Mouse (Mus musculus) MN1 (cell line): ENCODE measurements around the gene Akap13.

ENCODE experiments used
- DNase-seq: peaks from one replicate; pipeline ENCODE4 v3.0.0-alpha.2; 2016; ENCODE audit warnings: low spot score

Akap13 gene

GRCm38 (mm10) chr7:75793654-75794335, 338.5 kb downstream of the Akap13 start:
- no peak for DNase-seq

GRCm38 (mm10) chr7:75795106-75795505, 339.8 kb downstream of the Akap13 start:
- DNase-seq = no peak

GRCm38 (mm10) chr7:75796474-75796873, 341.1 kb downstream of the Akap13 start:
- peak; percentile 10 for DNase-seq

- no peak for DNase-seq
These were observed 345.2 kb downstream of the Akap13 start for GRCm38 (mm10) chr7:75800530-75800929.

- no peak for DNase-seq
These were observed 345.7 kb downstream of the Akap13 start for GRCm38 (mm10) chr7:75801022-75801421.

GRCm38 (mm10) chr7:75801621-75802358, 346.5 kb downstream of the Akap13 start:
- no peak for DNase-seq

GRCm38 (mm10) chr7:75802887-75803286, 347.6 kb downstream of the Akap13 start:
- DNase-seq = no peak
